Mouse (Mus musculus) intestine, postnatal 0 days (tissue): ENCODE data around the gene Samd4. TPM values are rescaled to one million over a fixed set of nuclear protein-coding genes. Genes with fewer than 3 reads are reported as not detected.

Experiments used
- ATAC-seq: fragments of 200-750 bp; cut with Nextera tagmentation; 2 replicates; pipeline ENCODE4 v1.8.0; 2017; ENCODE audit warnings: mild to moderate bottlenecking, moderate TSS enrichment, moderate library complexity
- H3K27ac ChIP-seq: fragments of 300-500 bp; sonication (generic); 2 replicates; pipeline ENCODE4 v1.5.1; 2014; ENCODE audit warnings: mild to moderate bottlenecking, low read depth, low read length, moderate library complexity
- H3K27me3 ChIP-seq: fragments of 300-500 bp; sonication (generic); replicated peaks from 2 replicates; pipeline ENCODE4 v1.6.1; 2014; ENCODE audit warnings: low read length, mixed read lengths; ENCODE audit not compliant: control insufficient read depth, insufficient read depth
- H3K36me3 ChIP-seq: fragments of 300-500 bp; sonication (generic); 2 replicates; pipeline ENCODE4 v1.6.1; 2014; ENCODE audit warnings: mild to moderate bottlenecking, moderate library complexity; ENCODE audit not compliant: control insufficient read depth, insufficient read depth
- H3K4me1 ChIP-seq: fragments of 300-500 bp; sonication (generic); replicated peaks from 2 replicates; pipeline ENCODE4 v1.6.1; 2014; ENCODE audit warnings: antibody characterized with exemption, low read length, mixed read lengths; ENCODE audit not compliant: control insufficient read depth, insufficient read depth
- H3K4me2 ChIP-seq: fragments of 300-500 bp; sonication (generic); replicated peaks from 2 replicates; pipeline ENCODE4 v1.6.1; 2014; ENCODE audit warnings: low read depth, mild to moderate bottlenecking, moderate library complexity
- H3K4me3 ChIP-seq: fragments of 300-500 bp; sonication (generic); 2 replicates; pipeline ENCODE4 v1.5.1; 2014; ENCODE audit warnings: low read depth, low read length
- H3K9ac ChIP-seq: fragments of 300-500 bp; sonication (generic); 2 replicates; pipeline ENCODE4 v1.6.1; 2014; ENCODE audit warnings: mild to moderate bottlenecking, low read depth, low read length
- H3K9me3 ChIP-seq: fragments of 300-500 bp; sonication (generic); 2 replicates; pipeline ENCODE4 v1.6.1; 2016; ENCODE audit warnings: mixed run types; ENCODE audit not compliant: control insufficient read depth
- CTCF ChIP-seq: sonication (generic); IDR thresholded peaks from 2 replicates; pipeline ENCODE4 v1.5.1; 2016; ENCODE audit warnings: low read depth, mild to moderate bottlenecking, control low read depth, antibody characterized with exemption, moderate library complexity
- WGBS: fragments of 180-500 bp; shearing (Covaris S2); extraction: QIAGEN DNeasy Blood & Tissue Kit; methylation state at CpG from one replicate; pipeline ENCODE4 v1.1.7; 2014; 5-methylcytosine and 5-hydroxymethylcytosine counted together
- polyA plus RNA-seq: library from polyadenylated mRNA; unstranded; fragments of >200 nt; fragmentation: Nextera tagmentation; extraction: Ambion mirVana; gene quantifications from 2 replicates; pipeline ENCODE4 v1.2.1, GENCODE M21; 2015

Gene Samd4
- polyA plus RNA-seq, 1 experiment from 2014 or later, result 3.1 TPM

- Histone ChIP-seq H3K27me3 (no peaks in the 10 kb centered on the region), H3K4me2 (no peak overlapping the region), H3K9ac (no peak overlapping the region), H3K36me3 (0 out of 2 replicates have a peak, but pooled peaks cover 3% of the 10 kb centered on the region), H3K4me3 (no peak overlapping the region), H3K27ac (no peak overlapping the region), H3K9me3 (no peaks in the 10 kb centered on the region), H3K4me1 (no peaks in the 10 kb centered on the region)
- no peak for TF ChIP-seq CTCF
- WGBS, result 65% methylated on average over 12 of the region's 12 CpGs
- no peak for ATAC-seq
Measured at GRCm38 (mm10) chr14:47087669-47088250, 205.1 kb downstream of the Samd4 start.

- H3K4me1 ChIP-seq, result no peaks in the 10 kb centered on the region
- TF ChIP-seq CTCF, result no peak
- no peaks in the 10 kb centered on the region for H3K9me3 ChIP-seq
- H3K4me2 ChIP-seq, result no peak overlapping the region
- no peak for ATAC-seq
- no peak overlapping the region for H3K9ac ChIP-seq
- H3K36me3 ChIP-seq, result 0 out of 2 replicates have a peak, but pooled peaks cover 3% of the 10 kb centered on the region
- no peak overlapping the region for H3K4me3 ChIP-seq
- WGBS, result 16% methylated on average over 1 of the region's 1 CpGs
- no peaks in the 10 kb centered on the region for H3K27me3 ChIP-seq
- H3K27ac ChIP-seq, result no peak overlapping the region
Measured at GRCm38 (mm10) chr14:47088339-47088738, 205.7 kb downstream of the Samd4 start.

- Histone ChIP-seq H3K4me3 (no peak overlapping the region), H3K36me3 (0 out of 2 replicates have a peak, but pooled peaks cover 3% of the 10 kb centered on the region), H3K27me3 (no peaks in the 10 kb centered on the region), H3K9ac (no peak overlapping the region), H3K4me1 (no peaks in the 10 kb centered on the region), H3K4me2 (no peak overlapping the region), H3K9me3 (no peaks in the 10 kb centered on the region), H3K27ac (no peak overlapping the region)
- TF ChIP-seq CTCF, result no peak
- ATAC-seq, result no peak
- 85% methylated on average over 6 of the region's 6 CpGs for WGBS
Measured at GRCm38 (mm10) chr14:47089153-47089552, 206.5 kb downstream of the Samd4 start.

DNA sequence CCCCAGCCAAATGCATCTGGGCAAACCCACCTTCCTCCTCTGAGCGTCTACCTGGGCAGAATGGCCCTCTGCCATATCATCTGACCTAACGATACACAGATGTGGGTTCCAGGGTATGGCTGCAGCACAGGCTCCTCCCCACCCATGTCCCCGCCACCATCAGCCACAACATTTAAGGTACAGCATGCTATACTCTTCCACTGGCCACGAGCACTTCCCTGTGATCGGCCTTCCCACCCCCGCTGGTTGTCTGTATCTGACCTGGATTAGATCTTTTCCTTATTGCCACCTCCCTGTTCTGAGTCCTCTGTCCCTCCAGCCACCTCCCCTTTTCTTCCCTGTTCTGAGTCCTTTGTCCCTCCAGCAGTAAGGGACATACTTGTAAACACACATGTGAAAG, 209.3 kb downstream of the Samd4 start:
- 74% methylated on average over 6 of the region's 6 CpGs for WGBS
- no peak for ATAC-seq

DNA sequence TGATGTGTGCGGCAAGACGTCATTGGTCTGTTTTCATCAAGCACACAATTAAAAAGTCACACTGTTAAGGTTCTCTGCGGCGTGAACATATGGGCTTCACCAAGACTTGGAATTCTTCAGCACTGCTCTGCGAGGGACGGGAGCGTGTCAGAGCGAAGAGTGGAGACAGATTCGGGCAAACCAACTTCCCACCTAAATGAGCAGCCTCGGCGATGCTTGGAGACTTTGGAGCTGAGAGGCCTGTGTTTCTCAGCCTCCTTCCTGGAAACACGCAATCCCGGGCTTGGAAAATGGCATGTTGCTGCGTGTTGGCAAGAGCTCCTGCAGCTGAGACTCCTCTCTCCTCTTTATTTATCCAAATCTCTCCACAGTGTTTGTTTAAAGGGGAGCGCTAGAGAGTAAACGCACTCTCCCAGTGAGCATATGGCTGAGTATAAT, 210.7 kb downstream of the Samd4 start:
- H3K27me3 ChIP-seq, result no peaks in the 10 kb centered on the region
- no peak overlapping the region for H3K27ac ChIP-seq
- WGBS, result 33% methylated on average over 16 of the region's 16 CpGs
- H3K4me3 ChIP-seq, result no peak overlapping the region
- H3K9ac ChIP-seq, result no peak overlapping the region
- H3K9me3 ChIP-seq, result no peaks in the 10 kb centered on the region
- no peak overlapping the region for H3K4me2 ChIP-seq
- ATAC-seq, result no peak
- H3K36me3 ChIP-seq, result 0 out of 2 replicates have a peak, but pooled peaks cover 3% of the 10 kb centered on the region
- H3K4me1 ChIP-seq, result no peaks in the 10 kb centered on the region
- TF ChIP-seq CTCF, result peak; percentile 46; the same call in 1 of the 2 replicates

More for the DNA sequence above, 209.3 kb downstream of the Samd4 start:
- Histone ChIP-seq H3K9me3 (no peaks in the 10 kb centered on the region), H3K36me3 (0 out of 2 replicates have a peak, but pooled peaks cover 3% of the 10 kb centered on the region), H3K4me3 (no peak overlapping the region), H3K27ac (no peak overlapping the region), H3K4me2 (no peak overlapping the region), H3K27me3 (no peaks in the 10 kb centered on the region), H3K9ac (no peak overlapping the region), H3K4me1 (no peaks in the 10 kb centered on the region)
- TF ChIP-seq CTCF, result no peak

DNA sequence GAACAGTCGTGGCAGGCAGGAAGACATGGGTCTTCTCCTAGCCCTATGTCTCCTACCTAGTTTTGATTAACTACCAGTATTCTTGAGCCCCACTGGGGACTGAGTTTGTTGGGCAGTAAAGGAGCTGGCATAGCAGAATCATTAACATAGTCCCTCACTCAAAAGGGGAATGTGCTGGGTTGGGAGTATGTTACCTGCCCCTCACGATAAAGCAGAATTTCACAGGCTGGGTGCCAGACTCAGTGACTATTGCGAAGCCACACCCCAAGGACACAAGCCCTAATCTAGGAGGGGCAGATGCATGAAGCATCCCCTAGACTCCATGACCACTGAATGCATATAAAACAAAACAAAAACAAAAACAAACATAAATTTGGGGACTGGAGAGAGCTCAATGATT, 212.4 kb downstream of the Samd4 start:
- H3K4me2 ChIP-seq, result no peak overlapping the region
- no peak overlapping the region for H3K9ac ChIP-seq
- H3K9me3 ChIP-seq, result no peaks in the 10 kb centered on the region
- H3K4me3 ChIP-seq, result no peak overlapping the region
- no peak for TF ChIP-seq CTCF
- H3K27me3 ChIP-seq, result no peaks in the 10 kb centered on the region
- no peak for ATAC-seq
- H3K27ac ChIP-seq, result no peak overlapping the region
- H3K4me1 ChIP-seq, result no peaks in the 10 kb centered on the region
- H3K36me3 ChIP-seq, result 0 out of 2 replicates have a peak, but pooled peaks cover 3% of the 10 kb centered on the region
- 86% methylated on average over 3 of the region's 3 CpGs for WGBS
